Mouse (Mus musculus) embryonic stem cell, embryonic (primary cell): Measurements from ENCODE around the gene Slc25a21.

Experiments
- CTCF ChIA-PET, 4 experiments: fragments of 300-600 bp in 2 of 4; fragments of 350-600 bp in 2 of 4; sonication (Branson Sonifier 250); formaldehyde crosslinking; loops; one replicate each; lab custom pipeline; 2022; ENCODE audit warnings: inconsistent platforms in 2 of 4; lab: Charles Lee
- POLR2A ChIA-PET, 4 experiments: fragments of 300-600 bp in 2 of 4; fragments of 350-600 bp in 2 of 4; sonication (Branson Sonifier 250); formaldehyde crosslinking; loops; one replicate each; lab custom pipeline; 2022; ENCODE audit warnings: antibody characterized with exemption in 4 of 4, inconsistent platforms in 1 of 4; lab: Charles Lee

Gene Slc25a21

DNA sequence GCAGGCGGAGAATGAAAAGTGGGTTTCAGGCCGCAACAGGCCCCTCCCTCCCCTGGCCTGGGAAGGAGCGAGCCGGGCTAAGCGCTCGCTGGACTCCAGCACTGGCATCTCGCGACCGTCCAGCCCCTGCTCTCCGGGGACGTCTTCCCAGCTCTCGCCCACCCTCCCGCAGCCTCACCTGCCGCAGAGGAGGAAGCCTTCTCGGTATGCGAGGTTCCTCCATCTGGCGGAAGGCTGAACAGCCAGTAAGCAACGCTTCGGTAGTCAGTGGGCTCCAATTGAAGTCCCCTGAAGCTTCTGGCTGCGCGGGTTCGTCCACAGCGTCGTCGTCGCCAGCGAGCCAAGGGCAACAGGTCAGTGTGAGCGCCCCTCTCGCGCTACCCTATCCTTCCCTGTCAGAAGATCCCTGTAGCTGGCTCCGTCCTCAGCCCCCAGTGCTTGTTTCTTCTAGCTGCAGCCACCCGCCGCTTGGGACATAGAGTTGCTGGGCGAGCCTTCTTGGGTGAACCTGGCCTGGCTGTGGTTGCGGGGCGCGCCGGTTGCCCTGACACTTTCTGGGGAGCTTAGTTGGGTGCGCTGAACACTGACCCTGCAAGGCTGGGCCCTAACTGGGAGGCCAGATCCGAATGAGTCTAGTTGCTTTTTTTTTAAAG is 505.7 kb downstream of the Slc25a21 start, which contains the start of gene Pax9:
Pax9 (plus strand) TSS at position 341 of the 653 bp plus-strand sequence.
- POLR2A ChIA-PET: interaction anchor here in 3 of 4 experiments (1.1 to 2.6 kb wide), 5 partner anchors 9 to 162 kb away, joined by 3 to 7 read pairs (median 4); partner anchors contain the start of gene Nkx2-1 (in 1 of the 3)
- CTCF ChIA-PET: interaction anchor here in 2 of 4 experiments (0.8 to 1.4 kb wide), 5 partner anchors 10 to 494 kb away, joined by 3 to 4 read pairs (median 3); no protein-coding TSS in a partner anchor

DNA sequence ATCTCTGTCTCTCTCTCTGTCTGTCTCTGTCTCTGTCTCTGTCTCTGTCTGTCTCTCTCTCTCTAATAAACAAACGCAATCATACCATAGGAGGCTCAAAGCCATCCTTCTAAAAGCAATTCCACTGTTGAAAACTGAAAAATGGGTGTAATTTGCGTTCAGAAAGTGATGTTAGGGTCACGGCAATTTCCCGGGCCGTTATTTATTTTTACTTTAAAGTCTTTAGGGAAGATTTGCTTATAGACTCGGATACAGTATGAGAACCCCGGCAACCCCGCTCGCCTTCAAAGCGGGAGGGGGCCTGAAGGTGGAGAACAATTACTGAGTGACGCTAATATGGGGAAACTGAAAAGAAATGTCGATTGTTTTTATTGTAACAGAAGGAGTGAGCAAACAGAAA is 506.3 kb downstream of the Slc25a21 start:
- ChIA-PET CTCF (interaction anchor here in 1 of 4 experiments (1.8 kb wide), 1 partner anchor 10 kb away, joined by 8 read pairs; no protein-coding TSS in a partner anchor), POLR2A (interaction anchor here in 3 of 4 experiments (1.1 to 2.6 kb wide), 4 partner anchors 9 to 158 kb away, joined by 3 to 7 read pairs (median 4); partner anchors contain the start of gene Nkx2-1 (in 1 of the 3))

- POLR2A ChIA-PET: interaction anchor here in 2 of 4 experiments (0.7 to 2.6 kb wide), 5 partner anchors 9 to 540 kb away, joined by 3 to 5 read pairs (median 4); partner anchors contain the start of genes Mipol1 (in 1 of the 2), Nkx2-1 (in 1 of the 2) and Prps1l3 (in 1 of the 2)
- CTCF ChIA-PET: interaction anchor here in 3 of 4 experiments (0.5 to 1.8 kb wide), 8 partner anchors 9 to 852 kb away, joined by 3 to 8 read pairs (median 4); no protein-coding TSS in a partner anchor
Measured at GRCm38 (mm10) chr12:56690366-56690765, 506.9 kb downstream of the Slc25a21 start.

DNA sequence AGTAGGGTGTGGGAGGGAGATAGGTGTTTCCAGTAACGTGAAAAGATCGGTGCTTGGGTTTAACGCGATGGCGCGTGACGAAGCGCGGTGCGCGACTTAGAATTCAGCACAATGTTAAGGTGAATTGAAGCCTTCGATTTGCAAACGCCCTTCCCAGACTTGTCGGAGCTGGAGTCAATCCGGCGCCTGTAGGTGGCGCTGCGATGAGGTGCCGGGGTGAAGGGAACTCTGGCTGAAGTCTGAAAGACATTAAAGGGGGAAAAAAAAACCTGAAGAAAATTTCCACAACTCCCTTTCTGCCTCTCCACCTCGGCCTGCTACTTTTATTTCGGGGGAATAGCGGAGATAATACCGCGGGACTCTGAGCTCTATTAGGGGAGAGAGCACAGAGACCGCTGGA is 507.5 kb downstream of the Slc25a21 start:
- POLR2A ChIA-PET: interaction anchor here in 1 of 4 experiments (1.4 to 2.6 kb wide), 3 partner anchors 11 to 540 kb away, joined by 4 to 5 read pairs (median 5); partner anchors contain the start of genes Mipol1 and Prps1l3
- CTCF ChIA-PET: interaction anchor here in 3 of 4 experiments (0.5 to 1.8 kb wide), 11 partner anchors 8 to 852 kb away, joined by 3 to 8 read pairs (median 3); no protein-coding TSS in a partner anchor

- ChIA-PET CTCF (interaction anchor here in 3 of 4 experiments (0.6 to 1.8 kb wide), 8 partner anchors 8 to 507 kb away, joined by 3 to 8 read pairs (median 4); no protein-coding TSS in a partner anchor), POLR2A (interaction anchor here in 1 of 4 experiments (1.4 to 1.5 kb wide), 2 partner anchors 11 to 541 kb away, joined by 4 to 5 read pairs; partner anchors contain the start of genes Mipol1 and Prps1l3)
Measured at GRCm38 (mm10) chr12:56689331-56689730, 507.9 kb downstream of the Slc25a21 start.

- POLR2A ChIA-PET: interaction anchor here in 1 of 4 experiments (1.5 kb wide), 1 partner anchor 541 kb away, joined by 5 read pairs; the partner anchor contains the start of genes Mipol1 and Prps1l3
- CTCF ChIA-PET: interaction anchor here in 3 of 4 experiments (0.7 to 1.8 kb wide), 5 partner anchors 8 to 508 kb away, joined by 3 to 8 read pairs (median 5); no protein-coding TSS in a partner anchor
Measured at GRCm38 (mm10) chr12:56688920-56689319, 508.4 kb downstream of the Slc25a21 start.

GRCm38 (mm10) chr12:56688482-56688840 is 508.8 kb downstream of the Slc25a21 start:
- ChIA-PET POLR2A (interaction anchor here in 1 of 4 experiments (0.9 kb wide), 1 partner anchor 439 kb away, joined by 3 read pairs; no protein-coding TSS in a partner anchor), CTCF (no interaction called here)

DNA sequence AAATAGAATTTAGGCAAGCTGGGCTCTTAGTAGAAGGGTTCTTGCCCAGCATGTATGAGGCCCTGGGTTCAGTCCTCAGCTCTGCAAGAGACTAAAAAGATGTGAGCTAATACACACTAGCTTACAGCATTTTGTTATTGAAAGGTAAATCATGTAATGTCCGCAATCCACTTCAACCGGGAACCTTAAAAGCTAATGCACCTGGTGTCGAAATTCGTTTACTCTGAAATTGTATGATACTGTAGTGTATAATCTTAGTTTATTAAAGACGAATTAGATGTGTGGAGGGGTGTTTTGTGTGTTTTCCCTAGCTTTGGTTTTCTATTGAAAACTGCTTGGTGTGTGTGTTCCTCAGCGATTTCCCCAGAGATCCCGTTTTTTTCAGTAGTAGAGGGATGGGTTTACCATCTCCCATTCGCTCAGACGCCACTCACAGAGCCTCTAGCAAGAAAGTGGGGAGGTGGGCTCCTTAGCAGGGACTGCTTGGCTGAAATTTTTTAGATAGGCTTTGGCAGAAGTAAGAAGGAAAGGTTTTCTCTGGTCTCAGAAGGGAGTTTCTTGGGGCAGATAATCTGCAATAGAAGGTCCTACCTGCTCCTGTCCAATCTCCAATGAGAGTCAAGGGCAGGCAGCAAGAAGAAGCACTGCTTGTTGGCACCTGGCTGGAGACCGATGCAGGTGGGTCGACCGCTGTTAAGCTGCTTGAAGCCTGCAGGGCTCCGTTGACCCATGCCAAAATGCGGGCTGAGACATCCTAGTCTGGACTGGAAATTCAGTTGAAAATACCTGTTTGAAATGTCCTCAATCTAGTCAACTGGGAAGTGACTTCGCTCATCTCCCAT is 509.4 kb downstream of the Slc25a21 start:
- CTCF ChIA-PET: no interaction called here
- POLR2A ChIA-PET: interaction anchor here in 1 of 4 experiments (0.9 kb wide), 1 partner anchor 439 kb away, joined by 3 read pairs; no protein-coding TSS in a partner anchor

DNA sequence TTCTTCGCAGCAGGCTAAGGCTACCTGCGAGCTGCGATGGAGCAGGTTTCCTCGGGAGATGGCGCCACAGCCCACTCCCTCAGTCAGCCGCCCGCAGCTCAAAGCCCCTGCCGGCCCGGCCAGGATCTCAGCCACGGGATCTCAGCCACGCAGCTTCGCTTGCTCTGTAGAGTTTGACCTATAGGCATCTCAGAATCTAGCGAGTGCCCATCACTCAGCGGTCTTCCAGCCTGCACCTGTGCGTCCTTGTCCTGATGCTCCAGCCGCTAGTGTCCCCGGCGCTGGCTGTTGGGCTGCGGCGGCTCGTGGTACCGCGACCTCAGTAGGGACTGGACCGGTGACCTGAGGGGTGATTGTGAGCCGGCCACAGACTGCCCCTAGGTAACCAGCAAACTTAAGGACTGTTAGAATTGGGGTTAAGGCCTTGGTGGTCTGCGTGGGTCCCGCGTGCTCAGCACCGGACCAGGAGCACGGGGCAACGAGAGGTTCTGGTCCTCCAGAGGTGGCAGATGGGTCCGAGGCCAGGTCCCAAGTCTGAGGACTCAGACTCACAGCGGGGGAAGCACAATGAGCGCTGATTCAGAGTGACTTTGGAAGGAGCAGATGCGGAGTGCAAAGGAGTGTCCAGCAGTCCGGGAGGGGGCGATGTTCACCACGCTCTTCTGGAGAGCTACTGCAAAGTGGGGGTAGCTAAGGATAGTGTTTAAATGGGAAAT is 516.0 kb downstream of the Slc25a21 start:
- POLR2A ChIA-PET: interaction anchor here in 3 of 4 experiments (0.6 to 1.6 kb wide), 8 partner anchors 10 to 545 kb away, joined by 3 to 5 read pairs (median 3); partner anchors contain the start of gene Pax9 (in 1 of the 3)
- CTCF ChIA-PET: interaction anchor here (0.5 to 2.4 kb wide), 38 partner anchors 8 to 863 kb away, joined by 3 to 32 read pairs (median 3); partner anchors contain the start of genes Nkx2-9 (in 1 of the 4) and Pax9 (in 1 of the 4)

DNA sequence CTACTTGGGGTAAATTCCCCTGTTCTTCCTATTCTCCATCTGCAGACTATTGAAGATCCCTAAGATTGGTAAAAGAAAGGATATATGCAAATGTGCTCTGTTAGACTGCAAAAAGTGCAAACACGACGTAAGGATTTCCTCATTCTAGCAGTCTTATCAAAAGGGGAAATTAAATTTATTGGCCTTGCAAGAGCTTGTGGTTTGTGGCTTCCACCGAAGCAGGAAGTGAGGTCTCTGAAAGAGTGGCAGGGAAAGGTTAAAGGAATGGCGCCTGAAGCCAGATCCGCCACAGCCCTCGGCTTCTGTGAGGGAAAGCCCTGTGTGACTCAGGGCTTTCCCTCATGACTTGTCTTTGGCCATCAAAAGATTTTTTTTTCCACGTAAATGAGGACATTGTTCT is 519.7 kb downstream of the Slc25a21 start:
- ChIA-PET POLR2A (no interaction called here), CTCF (no interaction called here)

- ChIA-PET CTCF (no interaction called here), POLR2A (interaction anchor here in 1 of 4 experiments (0.5 kb wide), 1 partner anchor 63 kb away, joined by 3 read pairs; no protein-coding TSS in a partner anchor)
Measured at GRCm38 (mm10) chr12:56674726-56675125, 522.5 kb downstream of the Slc25a21 start.

GRCm38 (mm10) chr12:56670795-56671194 is 526.5 kb downstream of the Slc25a21 start:
- ChIA-PET CTCF (interaction anchor here in 1 of 4 experiments (1.2 kb wide), 1 partner anchor 10 kb away, joined by 7 read pairs; no protein-coding TSS in a partner anchor), POLR2A (no interaction called here)

GRCm38 (mm10) chr12:56669451-56670122 is 527.7 kb downstream of the Slc25a21 start:
- POLR2A ChIA-PET: no interaction called here
- CTCF ChIA-PET: interaction anchor here in 3 of 4 experiments (0.5 to 1.2 kb wide), 3 partner anchors 11 to 531 kb away, joined by 3 to 7 read pairs (median 7); no protein-coding TSS in a partner anchor
